Mouse (Mus musculus) cerebellum, adult 2 months (tissue): ENCODE data around the gene Dcaf17. TPM values are rescaled to one million over a fixed set of nuclear protein-coding genes. Genes with fewer than 3 reads are reported as not detected.

Experiments used
- DNase-seq, 2 experiments: peaks; one replicate each; pipeline ENCODE4 v3.0.0; 2021
- H3K27ac ChIP-seq: fragments of 200-500 bp; 2 replicates; pipeline ENCODE4 v1.5.1; 2012; ENCODE audit warnings: low read length, control low read depth, inconsistent platforms; ENCODE audit not compliant: insufficient read depth
- H3K27me3 ChIP-seq: fragments of 200-500 bp; 2 replicates; pipeline ENCODE4 v1.6.1; 2012; ENCODE audit warnings: inconsistent platforms, mild to moderate bottlenecking, low read length, moderate library complexity; ENCODE audit not compliant: control insufficient read depth, insufficient read depth
- H3K4me1 ChIP-seq: fragments of 200-500 bp; 2 replicates; pipeline ENCODE4 v1.6.1; 2011; ENCODE audit warnings: low read length; ENCODE audit not compliant: control insufficient read depth, insufficient read depth
- H3K4me3 ChIP-seq: fragments of 200-500 bp; replicated peaks from 2 replicates; pipeline ENCODE3; 2011; ENCODE audit warnings: mild to moderate bottlenecking, low read depth, low read length, control low read depth; ENCODE audit not compliant: insufficient read depth
- CTCF ChIP-seq: fragments of 200-500 bp; IDR thresholded peaks from 2 replicates; pipeline ENCODE4 v1.5.1; 2011; ENCODE audit warnings: low read depth, mild to moderate bottlenecking, control low read depth, low read length, moderate library complexity, borderline replicate concordance; ENCODE audit not compliant: insufficient read depth
- POLR2A ChIP-seq: fragments of 200-500 bp; IDR thresholded peaks from 2 replicates; pipeline ENCODE4 v1.6.1; 2011; ENCODE audit warnings: low read length, control low read depth, borderline replicate concordance; ENCODE audit not compliant: insufficient read depth
- WGBS: fragments of 180-500 bp; shearing (Covaris S2); methylation state at CpG from one replicate; pipeline ENCODE4 v1.1.7; 2018; 5-methylcytosine and 5-hydroxymethylcytosine counted together
- polyA plus RNA-seq: library from polyadenylated mRNA; depleted of rRNA; stranded (reverse); fragments of >200 nt; gene quantifications from 2 replicates; pipeline ENCODE4 v1.2.3, GENCODE M21; 2012; rRNA removed

Dcaf17 gene
- 7.4 and 9.2 TPM in 2 replicates for polyA plus RNA-seq

DNA sequence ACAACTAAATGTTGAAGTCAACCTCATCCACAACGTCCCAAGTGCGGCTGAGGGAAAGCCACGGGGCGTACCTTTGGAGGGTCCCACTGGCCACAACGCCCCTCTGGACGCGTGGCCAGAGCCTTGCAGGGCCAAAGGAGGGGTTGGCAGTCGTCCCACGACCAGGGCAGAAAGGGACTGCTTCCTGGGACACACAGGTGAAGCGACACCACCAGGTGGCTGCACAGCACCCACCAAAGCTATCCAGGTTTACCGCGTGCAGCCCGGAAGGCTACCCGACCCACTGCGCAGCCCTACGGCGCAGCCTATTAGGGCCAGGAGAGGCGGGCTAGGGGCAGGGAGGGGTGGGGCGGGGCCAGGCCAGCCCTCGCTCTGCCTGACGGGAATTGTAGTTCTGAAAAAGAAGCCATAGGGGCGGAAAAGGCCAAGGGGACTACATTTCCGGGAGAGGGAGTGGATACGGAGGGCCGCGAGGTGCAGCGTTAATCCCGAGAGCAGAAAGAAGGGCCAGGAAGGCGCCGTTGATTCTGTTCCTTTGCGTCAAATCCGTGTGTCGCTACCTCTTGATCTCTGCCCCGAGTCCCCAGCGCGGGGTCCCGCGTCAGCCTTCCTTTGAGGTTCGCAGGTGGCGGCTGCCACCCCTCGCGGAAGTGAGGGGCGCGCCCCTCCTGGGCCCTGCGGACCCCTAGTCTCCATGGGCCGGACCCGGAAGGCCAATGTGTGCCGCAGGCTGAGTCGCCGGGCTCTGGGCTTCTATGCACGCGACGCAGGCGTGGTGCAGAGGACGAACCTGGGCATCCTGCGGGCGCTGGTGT lies at the start of gene Dcaf17, which contains the start of gene Mettl8:
Dcaf17 (plus strand) TSS at position 29 of the 815 bp plus-strand sequence.
Mettl8 (minus strand) TSS at position 284 of the 815 bp plus-strand sequence.
- under 1% methylated on average over 57 of the region's 57 CpGs for WGBS
- Histone ChIP-seq H3K27ac (peak within 1 kb of the TSS; percentile 85), H3K4me1 (no peaks in the 10 kb centered on the region), H3K27me3 (no peaks in the 10 kb centered on the region), H3K4me3 (peak within 1 kb of the TSS; percentile 77)
- TF ChIP-seq POLR2A (peak; percentile 94), CTCF (peak; percentile 23; the same call in 1 of the 2 replicates)
- DNase-seq = peak; percentile 94

DNA sequence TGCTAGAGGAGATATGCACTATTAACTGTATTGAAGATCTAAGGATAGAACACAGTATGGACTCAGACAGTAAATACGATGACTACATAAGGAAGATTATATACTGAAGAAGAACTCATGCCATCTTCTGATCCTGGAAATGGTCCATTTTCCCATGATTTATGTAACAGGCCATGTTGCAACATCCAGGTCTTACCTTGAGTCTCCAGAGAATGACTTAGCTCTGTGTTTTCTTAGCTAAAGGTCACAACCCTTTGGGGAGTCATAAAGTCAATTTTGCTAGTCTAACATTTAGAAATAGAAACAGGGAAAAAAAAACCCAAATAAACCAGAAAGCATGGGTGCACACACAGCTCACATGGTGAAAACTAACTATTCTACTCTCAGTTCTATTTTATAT lies 43.3 kb upstream of the Dcaf17 start:
- Histone ChIP-seq H3K4me3 (no peak overlapping the region), H3K4me1 (no peaks in the 10 kb centered on the region), H3K27me3 (no peaks in the 10 kb centered on the region), H3K27ac (no peak overlapping the region)
- WGBS = 94% methylated on average over 1 of the region's 1 CpGs
- no peak for DNase-seq
- no peak for TF ChIP-seq POLR2A
- no peak for TF ChIP-seq CTCF

DNA sequence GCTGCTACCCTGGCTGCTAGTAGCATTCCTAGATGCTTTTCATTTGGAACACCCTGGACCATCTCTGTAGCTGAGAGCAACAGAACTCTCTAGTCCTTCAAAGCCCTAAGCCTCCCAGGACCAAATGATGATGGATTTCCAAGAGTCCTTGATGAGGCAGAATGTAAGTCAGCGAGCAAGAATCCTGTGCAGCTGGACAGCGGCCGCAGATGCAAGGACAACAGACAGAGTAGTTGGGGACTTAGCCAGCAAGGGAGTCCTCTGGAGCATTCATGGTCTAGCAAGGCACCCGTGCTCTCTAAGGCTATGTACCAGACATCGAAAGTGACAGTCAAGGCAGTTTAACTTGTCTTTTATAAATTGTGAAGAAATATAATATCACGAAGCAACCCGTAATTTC lies 41.6 kb upstream of the Dcaf17 start:
- Histone ChIP-seq H3K4me3 (no peak overlapping the region), H3K4me1 (no peaks in the 10 kb centered on the region), H3K27me3 (no peaks in the 10 kb centered on the region), H3K27ac (no peak overlapping the region)
- DNase-seq = no peak
- whole genome bisulfite sequencing = 94% methylated on average over 7 of the region's 7 CpGs
- TF ChIP-seq POLR2A (no peak), CTCF (no peak)

DNA sequence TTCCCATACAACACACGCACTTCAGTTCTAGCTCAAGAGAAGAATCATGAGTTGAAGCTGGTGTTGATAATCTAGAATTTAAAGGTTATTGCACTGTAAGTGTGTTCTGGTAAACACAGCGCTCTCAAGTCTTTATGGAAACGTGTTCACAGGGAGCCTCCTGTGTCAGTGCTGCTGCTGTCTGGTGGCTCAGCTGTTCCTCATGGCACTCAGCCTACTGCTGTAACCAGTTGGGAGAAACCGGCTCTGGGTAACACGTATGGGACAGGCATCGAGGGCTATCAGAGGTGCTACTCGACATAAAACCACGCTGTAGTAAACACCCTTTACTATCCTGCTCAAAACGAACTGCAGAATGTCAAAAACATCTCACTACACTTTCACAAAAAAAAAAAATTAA lies 35.9 kb upstream of the Dcaf17 start:
- WGBS = 23% methylated on average over 9 of the region's 9 CpGs
- Histone ChIP-seq H3K4me3 (no peak overlapping the region), H3K27me3 (no peaks in the 10 kb centered on the region), H3K4me1 (peaks cover 4% of the 10 kb centered on the region), H3K27ac (no peak overlapping the region)
- DNase-seq = peak; percentile 29 to 40
- TF ChIP-seq POLR2A (no peak), CTCF (no peak)

DNA sequence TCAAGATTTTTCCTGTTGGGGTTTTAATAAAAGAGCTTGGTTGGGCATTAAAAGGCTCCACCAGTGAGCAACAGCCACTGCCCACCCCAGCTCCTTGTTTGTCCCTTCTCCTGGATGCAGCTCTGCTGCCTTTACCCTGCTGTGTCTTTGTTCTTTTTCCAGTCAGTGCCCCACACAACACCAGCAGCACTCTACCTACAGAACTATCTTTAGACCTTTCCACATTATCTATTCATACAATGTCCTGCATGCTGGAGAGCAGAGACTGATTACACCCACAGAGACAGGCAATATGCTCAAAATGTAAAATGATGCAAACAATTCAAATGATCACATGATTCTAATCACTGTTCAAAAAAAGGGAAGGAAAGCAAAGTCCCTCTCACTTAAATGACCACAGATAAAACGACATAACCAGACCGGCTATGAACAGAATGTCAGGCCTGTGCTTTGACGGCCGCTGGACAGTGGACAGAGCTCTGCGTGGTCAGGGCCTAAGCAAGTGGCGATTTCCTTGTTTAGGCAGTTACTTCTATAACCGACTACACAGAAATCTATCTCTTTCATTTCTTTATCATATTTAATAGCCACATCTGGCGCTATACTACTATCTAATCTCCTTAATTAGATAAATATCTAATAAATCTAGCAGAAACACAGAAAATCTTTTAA lies 35.3 kb upstream of the Dcaf17 start:
- WGBS = 77% methylated on average over 8 of the region's 8 CpGs
- TF ChIP-seq CTCF (no peak), POLR2A (no peak)
- H3K4me3 ChIP-seq = no peak overlapping the region
- no peaks in the 10 kb centered on the region for H3K27me3 ChIP-seq
- peaks cover 4% of the 10 kb centered on the region for H3K4me1 ChIP-seq
- no peak overlapping the region for H3K27ac ChIP-seq
- DNase-seq = no peak

DNA sequence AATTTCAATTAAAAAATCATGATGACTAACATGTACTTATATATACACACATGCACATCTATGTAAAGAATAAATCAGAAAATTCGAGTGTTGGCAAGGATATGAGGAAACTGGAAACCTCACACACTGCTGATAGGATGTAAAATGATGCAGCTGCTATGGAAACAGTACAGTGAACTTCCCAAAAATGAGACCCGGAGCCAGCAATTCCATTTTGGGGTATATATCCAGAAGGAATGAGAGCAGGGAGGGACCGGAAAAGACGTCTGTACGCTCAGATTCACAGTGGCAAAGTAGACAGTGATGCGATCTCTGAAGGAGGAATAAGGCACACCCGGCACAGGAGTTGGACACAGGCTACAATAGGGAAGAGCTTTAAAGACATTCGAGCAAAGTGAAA lies 34.5 kb upstream of the Dcaf17 start:
- no peak overlapping the region for H3K27ac ChIP-seq
- WGBS = 75% methylated on average over 8 of the region's 8 CpGs

DNA sequence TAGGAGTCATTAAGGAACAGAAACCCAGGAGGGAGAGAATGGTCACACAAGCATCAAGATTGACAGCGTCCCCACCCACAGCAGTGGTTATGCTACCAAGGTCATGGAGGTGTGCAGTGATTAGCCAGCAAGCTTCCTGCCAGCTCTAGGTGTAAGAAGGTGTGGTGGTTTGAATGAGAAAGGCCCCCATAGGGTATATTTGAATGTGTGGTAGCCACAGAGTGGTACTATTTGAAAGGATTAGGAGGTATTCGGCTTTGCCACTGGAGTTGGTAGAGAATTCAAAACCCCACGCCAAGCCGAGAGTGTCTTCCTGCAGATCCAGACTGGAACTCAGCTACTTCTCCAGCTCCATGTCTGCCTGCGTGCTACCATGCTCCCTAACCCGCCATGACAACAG lies 32.1 kb upstream of the Dcaf17 start:
- H3K4me1 ChIP-seq = peaks cover 4% of the 10 kb centered on the region
- 98% methylated on average over 6 of the region's 6 CpGs for WGBS
- DNase-seq = no peak
- no peak overlapping the region for H3K27ac ChIP-seq
- H3K4me3 ChIP-seq = no peak overlapping the region
- no peaks in the 10 kb centered on the region; the same call in 1 of the 2 replicates for H3K27me3 ChIP-seq
- TF ChIP-seq POLR2A (no peak), CTCF (no peak)

More for the DNA sequence above, 34.5 kb upstream of the Dcaf17 start:
- Histone ChIP-seq H3K27me3 (no peaks in the 10 kb centered on the region), H3K4me3 (no peak overlapping the region), H3K4me1 (peaks cover 4% of the 10 kb centered on the region)
- DNase-seq = no peak
- TF ChIP-seq CTCF (no peak), POLR2A (no peak)
